Mouse (Mus musculus) heart, adult 10 weeks (tissue): Measurements from ENCODE around the gene 1700023F06Rik. TPM values are rescaled to one million over a fixed set of nuclear protein-coding genes. Genes with fewer than 3 reads are reported as not detected.

Experiments
- polyA plus RNA-seq: library from polyadenylated mRNA; stranded (reverse); fragments of 350-450 nt; fragmentation: Illumina TruSeq; extraction: RNeasy Lipid Tissue Mini Kit (QIAGEN cat#74804); gene quantifications from one replicate; pipeline ENCODE4 v1.2.3, GENCODE M21; 2014; ENCODE audit warnings: low read depth, low replicate concordance

1700023F06Rik gene
- not detected for polyA plus RNA-seq

DNA sequence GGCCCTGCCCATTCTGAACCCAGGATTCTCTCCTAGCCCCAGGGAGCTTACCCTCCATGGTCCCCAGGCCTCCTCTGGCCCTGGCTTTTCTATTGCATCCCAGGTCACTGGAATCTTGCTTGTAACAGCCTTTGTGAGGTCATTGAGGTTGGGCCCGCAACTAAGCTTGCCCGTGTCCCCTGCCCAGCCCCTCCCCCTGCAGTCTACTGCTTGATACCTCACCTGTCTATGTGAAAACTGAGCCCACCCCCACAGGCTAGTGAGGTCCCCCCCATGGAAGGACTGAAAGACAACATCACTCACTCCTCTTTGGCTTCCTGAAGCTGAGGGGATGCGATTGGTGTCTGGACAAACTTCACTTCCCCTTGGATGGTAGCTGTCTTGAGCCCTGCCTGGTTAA lies at the start of gene 1700023F06Rik:
1700023F06Rik (minus strand) TSS at position 101 of the 400 bp plus-strand sequence.

DNA sequence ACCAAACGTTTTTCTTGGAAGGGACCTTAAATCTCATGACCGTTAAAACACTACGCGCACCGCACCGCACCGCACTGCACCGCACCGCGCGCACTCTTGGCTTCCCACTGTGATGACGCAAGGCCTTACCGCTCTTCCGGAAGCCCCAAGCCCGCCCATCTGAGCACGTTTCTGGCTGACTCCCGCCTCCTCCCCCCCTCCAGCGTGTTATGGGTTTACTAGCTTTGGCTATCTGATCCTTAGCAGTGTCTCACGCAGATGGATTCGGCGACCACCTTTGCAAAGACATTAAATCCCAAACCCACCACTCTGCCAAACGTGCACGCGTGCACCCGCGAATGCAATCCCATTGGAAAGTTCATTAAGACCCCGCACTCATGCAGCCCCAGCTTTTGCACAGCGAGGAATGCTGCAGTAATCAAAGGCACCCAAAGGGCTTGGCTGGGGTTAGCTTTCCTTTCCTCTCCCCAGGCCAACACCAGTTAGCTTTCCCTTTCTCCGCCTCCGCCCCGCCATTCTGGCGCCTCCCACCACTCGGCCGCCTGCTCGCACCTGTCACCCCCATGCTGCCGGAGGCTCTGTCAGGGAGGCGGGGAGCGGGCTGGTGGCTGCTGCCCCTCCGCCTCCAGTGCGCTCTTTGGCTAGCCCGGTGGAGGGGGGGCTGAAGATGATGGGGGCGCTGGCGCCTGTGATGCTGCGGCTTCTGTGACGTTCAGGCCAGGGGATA lies 9.6 kb upstream of the 1700023F06Rik start, which contains the start of gene Spata32:
Spata32 (minus strand) TSS at position 643 of the 727 bp plus-strand sequence.

GRCm38 (mm10) chr11:103170494-103171285 lies 37.7 kb downstream of the 1700023F06Rik start, which contains the start of gene Fmnl1:
Gene Fmnl1 (plus strand): TSS chr11:103171107.

Other genes starting within 250 kb of the 1700023F06Rik start
- gene Nmt1, start 180.4 kb downstream of the 1700023F06Rik start, polyA plus RNA-seq, result 49.8 TPM
- gene Dcakd, start 180.2 kb downstream of the 1700023F06Rik start, polyA plus RNA-seq, result 52.5 TPM
- gene Plcd3, start 106.9 kb downstream of the 1700023F06Rik start, polyA plus RNA-seq, result 17.6 TPM
- 43.1 TPM for gene Acbd4, start 106.9 kb downstream of the 1700023F06Rik start, polyA plus RNA-seq
- gene Hexim1, start 92.3 kb downstream of the 1700023F06Rik start, polyA plus RNA-seq, result 18.4 TPM
- 1.2 TPM for gene Hexim2, start 76.1 kb downstream of the 1700023F06Rik start, polyA plus RNA-seq
- gene Fmnl1, start 37.5 kb downstream of the 1700023F06Rik start, polyA plus RNA-seq, result 13.6 TPM
- gene Spata32, start 9.9 kb upstream of the 1700023F06Rik start, polyA plus RNA-seq, result not detected
- 3.2 TPM for gene Map3k14, start 58.9 kb upstream of the 1700023F06Rik start, polyA plus RNA-seq
- 9.9 TPM for gene Arhgap27, start 155.1 kb upstream of the 1700023F06Rik start, polyA plus RNA-seq
- 8.9 TPM for gene Plekhm1, start 204.1 kb upstream of the 1700023F06Rik start, polyA plus RNA-seq